ENCODE assay signal across 9 mouse cellular contexts in the genomic region with DNA sequence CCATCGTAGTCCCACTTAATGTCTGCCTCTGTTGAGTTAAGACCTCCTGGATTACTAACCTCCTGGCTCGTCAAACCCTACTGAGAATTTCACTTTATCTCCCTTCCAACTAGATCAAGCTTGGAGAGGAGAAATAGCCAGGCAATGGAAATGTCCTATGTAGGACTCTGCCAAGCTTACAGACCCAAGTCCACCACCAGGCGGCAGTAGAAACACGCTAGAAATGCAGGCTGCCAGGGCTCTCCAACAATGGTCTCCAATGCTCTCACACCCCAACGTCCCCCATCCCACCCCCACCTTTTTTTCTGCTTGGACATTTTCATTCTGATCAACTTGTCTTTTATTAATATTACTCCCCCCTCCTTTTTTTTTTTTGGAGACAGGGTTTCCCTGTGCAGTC. TPM values are rescaled to one million over a fixed set of nuclear protein-coding genes. Genes with fewer than 3 reads are reported as not detected.
DNase-seq lines count a peak whose midpoint lies in the region; TF ChIP-seq lines count a peak whose summit lies in the region.
"Had no signal": no experiment of that assay in that cellular context is flagged by ENCODE, and none has a peak within 500 bp of the region (broad histone marks: within the 10 kb centered on the region; RNA-seq: fewer than 3 reads in every experiment).

No protein-coding gene starts in this region.

- no peak for TF ChIP-seq POLR2A in bone marrow, adult 2 months (IDR thresholded peaks at IDR 0.05; ENCODE audit: borderline replicate concordance, control insufficient read depth, low read depth, low read length)
- no peak for TF ChIP-seq POLR2A in embryonic fibroblast, embryonic 13.5 days (IDR thresholded peaks at IDR 0.05; ENCODE audit: low read depth, low read length)
- TF ChIP-seq POLR2A in lung, adult 2 months (IDR thresholded peaks at IDR 0.05; ENCODE audit: borderline replicate concordance, extremely low read depth, low read depth, low read length), result no peak

- peak; percentile 89 for DNase-seq in ES-CJ7 (ENCODE audit: low read depth, low spot score)
- peak; percentile 86 for DNase-seq in heart, embryonic 10.5 days (ENCODE audit: low spot score)
- DNase-seq in layer of hippocampus, adult 11-12 months (ENCODE audit: low spot score), result peak; percentile 81
- peak; percentile 78 for DNase-seq in lung, adult 2 months
- DNase-seq in retina, postnatal 1 day, result peak; percentile 86
- peak; percentile 91 for DNase-seq in thymus, postnatal 4 days

- H3K27ac ChIP-seq in bone marrow, adult 2 months (ENCODE audit: control insufficient read depth, insufficient read depth, low read depth, low read length, poor library complexity), result no peak overlapping the region
- H3K27ac ChIP-seq in embryonic fibroblast, embryonic 13.5 days (ENCODE audit: insufficient read depth, low read length), result no peak overlapping the region
- no peak overlapping the region for H3K27ac ChIP-seq in heart, embryonic 10.5 days
- H3K27ac ChIP-seq: limb, embryonic 12.5 days had no signal

- H3K4me1 ChIP-seq in bone marrow, adult 2 months (ENCODE audit: control insufficient read depth, insufficient read depth, low read length), result no peaks in the 10 kb centered on the region
- peaks cover 3% of the 10 kb centered on the region for H3K4me1 ChIP-seq in embryonic fibroblast, embryonic 13.5 days (ENCODE audit: control insufficient read depth, insufficient read depth, low read length)
- no peaks in the 10 kb centered on the region for H3K4me1 ChIP-seq in heart, embryonic 10.5 days
- H3K4me1 ChIP-seq in lung, adult 2 months (ENCODE audit: control insufficient read depth, insufficient read depth, low read length), result no peaks in the 10 kb centered on the region
- H3K4me1 ChIP-seq: limb, embryonic 12.5 days had no signal

- no peaks in the 10 kb centered on the region for H3K36me3 ChIP-seq in heart, embryonic 10.5 days
- H3K36me3 ChIP-seq: limb, embryonic 12.5 days had no signal

- 20% methylated on average over 5 of the region's 5 CpGs for WGBS in bone marrow, adult 2 months
- 18% methylated on average over 5 of the region's 5 CpGs for WGBS in heart, embryonic 10.5 days
- 16% methylated on average over 5 of the region's 5 CpGs for WGBS in lung, adult 2 months

- no peaks in the 10 kb centered on the region for H3K9me3 ChIP-seq in heart, embryonic 10.5 days
- H3K9me3 ChIP-seq: limb, embryonic 12.5 days had no signal

- no peaks in the 10 kb centered on the region for H3K27me3 ChIP-seq in heart, embryonic 10.5 days (ENCODE audit: insufficient read depth, poor library complexity, severe bottlenecking)
- H3K27me3 ChIP-seq: limb, embryonic 12.5 days had no signal

- no peak overlapping the region for H3K4me3 ChIP-seq in bone marrow, adult 2 months (replicated peaks; ENCODE audit: control insufficient read depth, low read depth, low read length)
- no peak overlapping the region for H3K4me3 ChIP-seq in embryonic fibroblast, embryonic 13.5 days (ENCODE audit: insufficient read depth, low read length)
- no peak overlapping the region for H3K4me3 ChIP-seq in heart, embryonic 10.5 days
- no peak overlapping the region for H3K4me3 ChIP-seq in lung, adult 2 months (replicated peaks; ENCODE audit: extremely low read depth, low read depth, low read length)
- H3K4me3 ChIP-seq: limb, embryonic 12.5 days had no signal

- TF ChIP-seq CTCF in bone marrow, adult 2 months (IDR thresholded peaks at IDR 0.05; ENCODE audit: control insufficient read depth, insufficient read depth, low read length), result peak; percentile 91
- TF ChIP-seq CTCF in embryonic fibroblast, embryonic 13.5 days (IDR thresholded peaks at IDR 0.05; ENCODE audit: borderline replicate concordance, insufficient read depth, low read length), result peak; percentile 65; the same call in 1 of the 2 replicates
- TF ChIP-seq CTCF in lung, adult 2 months (IDR thresholded peaks at IDR 0.05; ENCODE audit: insufficient read depth, low read length), result peak; percentile 97

RNA-seq across cellular contexts. Expression of a gene that starts 5.4 kb away (rescaled TPM):
- 138 and 166 TPM in 2 replicates for polyA plus RNA-seq in bone marrow, adult 2 months (2011; ENCODE audit: insufficient read depth, insufficient read length, low replicate concordance, missing spikeins)
- 154 and 162 TPM in 2 replicates for polyA plus RNA-seq in embryonic fibroblast, embryonic 13.5 days (2011; ENCODE audit: insufficient read length, low read depth, missing spikeins)
- polyA plus RNA-seq in heart, embryonic 10.5 days (2016; fragmentation: Nextera tagmentation; extraction: Ambion mirVana), result 63.9 and 87.2 TPM in 2 replicates
- 30.8 and 41.0 TPM in 2 replicates for polyA plus RNA-seq in lung, adult 2 months (2012; rRNA removed)

RNA-seq across cellular contexts. Expression of a gene that starts 49.9 kb away (rescaled TPM):
- polyA plus RNA-seq in bone marrow, adult 2 months (2011; ENCODE audit: insufficient read depth, insufficient read length, low replicate concordance, missing spikeins), result 0.41 and 3.2 TPM in 2 replicates
- polyA plus RNA-seq in embryonic fibroblast, embryonic 13.5 days (2011; ENCODE audit: insufficient read length, low read depth, missing spikeins), result 8.4 and 9.5 TPM in 2 replicates
- polyA plus RNA-seq in heart, embryonic 10.5 days (2016; fragmentation: Nextera tagmentation; extraction: Ambion mirVana), result 6.7 and 7.4 TPM in 2 replicates
- polyA plus RNA-seq in lung, adult 2 months (2012; rRNA removed), result 5.0 and 5.7 TPM in 2 replicates

RNA-seq across cellular contexts. Expression of a gene that starts 54.4 kb away (rescaled TPM):
- polyA plus RNA-seq in bone marrow, adult 2 months (2011; ENCODE audit: insufficient read depth, insufficient read length, low replicate concordance, missing spikeins), result 0.31 and 2.7 TPM in 2 replicates
- polyA plus RNA-seq in embryonic fibroblast, embryonic 13.5 days (2011; ENCODE audit: insufficient read length, low read depth, missing spikeins), result 31.1 and 33.8 TPM in 2 replicates
- 80.6 and 96.1 TPM in 2 replicates for polyA plus RNA-seq in heart, embryonic 10.5 days (2016; fragmentation: Nextera tagmentation; extraction: Ambion mirVana)
- polyA plus RNA-seq in lung, adult 2 months (2012; rRNA removed), result 0.03 and 0.07 TPM in 2 replicates
